Mouse (Mus musculus) stomach, embryonic 16.5 days (tissue): ENCODE measurements at regions not wholly inside any gene's neighbourhood (a gene's known extent, or its start where the extent isn't known, plus 50 kb on each side); places are given as distances from the start of the nearest gene placed in this dataset.
A peak's percentile ranks its signal among the peaks of the same experiment; 100 is the strongest.

Experiments used
- ATAC-seq: fragments of 200-750 bp; cut with Nextera tagmentation; 2 replicates; pipeline ENCODE4 v1.8.0; 2017; ENCODE audit warnings: moderate number of reproducible peaks, moderate TSS enrichment; ENCODE audit not compliant: insufficient read depth, low FRiP score
- H3K27ac ChIP-seq: fragments of 300-500 bp; sonication (generic); 2 replicates; pipeline ENCODE4 v1.5.1; 2014; ENCODE audit warnings: low read length
- H3K27me3 ChIP-seq: fragments of 300-500 bp; sonication (generic); 2 replicates; pipeline ENCODE4 v1.6.1; 2014; ENCODE audit warnings: low read length, control low read depth, mixed read lengths; ENCODE audit not compliant: control insufficient read depth, insufficient read depth
- H3K36me3 ChIP-seq: fragments of 300-500 bp; sonication (generic); 2 replicates; pipeline ENCODE4 v1.6.1; 2014; ENCODE audit warnings: low read length; ENCODE audit not compliant: control insufficient read depth, insufficient read depth
- H3K4me1 ChIP-seq: fragments of 300-500 bp; sonication (generic); 2 replicates; pipeline ENCODE4 v1.6.1; 2014; ENCODE audit warnings: low read length, control low read depth, mixed read lengths; ENCODE audit not compliant: control insufficient read depth, insufficient read depth
- H3K4me2 ChIP-seq: fragments of 300-500 bp; sonication (generic); 2 replicates; pipeline ENCODE4 v1.6.1; 2014; ENCODE audit warnings: low read depth, low read length, mixed read lengths
- H3K4me3 ChIP-seq: fragments of 300-500 bp; sonication (generic); replicated peaks from 2 replicates; pipeline ENCODE4 v1.5.1; 2014; ENCODE audit warnings: mild to moderate bottlenecking, low read length
- H3K9ac ChIP-seq: fragments of 300-500 bp; sonication (generic); 2 replicates; pipeline ENCODE4 v1.6.1; 2014; ENCODE audit warnings: low read length
- H3K9me3 ChIP-seq: fragments of 300-500 bp; sonication (generic); replicated peaks from 2 replicates; pipeline ENCODE4 v1.6.1; 2016; ENCODE audit warnings: low read length, control low read depth; ENCODE audit not compliant: control insufficient read depth
- WGBS: fragments of 180-500 bp; shearing (Covaris S2); extraction: QIAGEN DNeasy Blood & Tissue Kit; methylation state at CpG from one replicate; pipeline ENCODE4 v1.1.7; 2014; 5-methylcytosine and 5-hydroxymethylcytosine counted together

DNA sequence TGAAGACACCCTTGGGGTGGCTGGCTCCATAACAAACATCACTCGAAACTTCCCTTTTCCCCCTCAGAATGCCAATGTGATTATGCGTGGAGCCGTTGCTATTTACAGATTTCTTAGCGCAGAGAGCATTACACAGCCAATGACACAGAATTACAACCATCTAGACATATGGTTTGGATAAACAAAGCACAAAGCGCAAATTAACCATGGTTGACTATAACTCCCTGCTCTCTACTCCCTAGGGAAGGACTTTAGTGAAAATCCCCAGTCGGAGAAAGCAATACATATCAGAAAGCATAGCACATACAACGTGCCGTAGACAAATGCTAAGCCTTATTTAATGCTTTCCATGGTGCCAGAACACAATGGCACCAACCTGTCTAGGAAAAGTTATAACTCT is 131.8 kb downstream of the Tshz3 start:
- no peak for ATAC-seq
- Histone ChIP-seq H3K36me3 (no peaks in the 10 kb centered on the region), H3K4me3 (no peak overlapping the region), H3K9me3 (no peaks in the 10 kb centered on the region), H3K4me2 (no peak overlapping the region), H3K9ac (no peak overlapping the region), H3K27ac (no peak overlapping the region), H3K27me3 (no peaks in the 10 kb centered on the region), H3K4me1 (no peaks in the 10 kb centered on the region)
- WGBS: 71% methylated on average over 8 of the region's 8 CpGs

DNA sequence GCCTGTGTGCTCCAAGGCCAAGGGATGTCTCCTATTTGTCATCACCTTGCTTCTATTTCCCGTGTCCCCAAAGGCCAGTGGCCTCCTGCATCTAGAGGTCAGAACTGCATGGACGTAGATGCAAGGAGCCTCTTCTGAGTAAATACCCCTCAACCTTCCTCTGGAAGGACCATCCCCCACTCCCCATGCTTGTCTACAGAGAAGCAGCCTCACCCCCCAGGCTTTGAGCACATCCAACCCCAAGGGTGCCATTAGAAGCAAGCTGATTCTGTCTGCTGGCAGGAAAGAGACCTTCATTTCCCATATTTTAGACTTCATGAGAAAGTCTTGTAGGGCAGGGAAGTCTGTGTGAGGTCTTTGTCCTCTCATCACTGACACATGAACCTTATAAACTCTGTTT is 132.2 kb downstream of the Tshz3 start:
- Histone ChIP-seq H3K27me3 (no peaks in the 10 kb centered on the region), H3K4me2 (no peak overlapping the region), H3K27ac (no peak overlapping the region), H3K4me1 (no peaks in the 10 kb centered on the region), H3K36me3 (no peaks in the 10 kb centered on the region), H3K9me3 (no peaks in the 10 kb centered on the region), H3K9ac (no peak overlapping the region), H3K4me3 (no peak overlapping the region)
- 74% methylated on average over 2 of the region's 2 CpGs for WGBS
- no peak for ATAC-seq

DNA sequence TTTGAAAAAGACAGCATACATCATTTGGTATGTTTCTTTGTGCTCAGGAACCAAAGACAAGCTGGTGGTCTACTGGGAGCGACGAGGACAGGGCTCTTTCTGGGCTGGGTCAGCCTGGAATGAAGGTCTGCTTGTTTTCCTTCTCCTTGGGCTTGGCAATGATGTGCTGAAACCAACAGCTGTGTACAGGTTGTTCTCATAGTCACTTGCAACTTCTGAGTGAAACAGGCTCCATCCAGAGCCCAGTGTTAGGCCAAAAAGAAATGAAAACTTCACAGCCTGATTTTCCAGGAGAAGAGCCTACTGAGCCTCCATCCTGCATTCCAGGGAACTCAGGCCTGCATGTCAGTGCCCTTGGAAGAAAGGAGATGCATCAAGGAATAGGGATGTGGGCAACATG is 150.4 kb downstream of the Tshz3 start:
- no peak overlapping the region for H3K27ac ChIP-seq
- H3K27me3 ChIP-seq: no peaks in the 10 kb centered on the region
- ATAC-seq: no peak
- no peaks in the 10 kb centered on the region for H3K9me3 ChIP-seq
- 59% methylated on average over 2 of the region's 2 CpGs for whole genome bisulfite sequencing
- no peaks in the 10 kb centered on the region for H3K4me1 ChIP-seq
- no peak overlapping the region for H3K9ac ChIP-seq
- H3K36me3 ChIP-seq: no peaks in the 10 kb centered on the region
- H3K4me2 ChIP-seq: no peak overlapping the region
- H3K4me3 ChIP-seq: no peak overlapping the region

DNA sequence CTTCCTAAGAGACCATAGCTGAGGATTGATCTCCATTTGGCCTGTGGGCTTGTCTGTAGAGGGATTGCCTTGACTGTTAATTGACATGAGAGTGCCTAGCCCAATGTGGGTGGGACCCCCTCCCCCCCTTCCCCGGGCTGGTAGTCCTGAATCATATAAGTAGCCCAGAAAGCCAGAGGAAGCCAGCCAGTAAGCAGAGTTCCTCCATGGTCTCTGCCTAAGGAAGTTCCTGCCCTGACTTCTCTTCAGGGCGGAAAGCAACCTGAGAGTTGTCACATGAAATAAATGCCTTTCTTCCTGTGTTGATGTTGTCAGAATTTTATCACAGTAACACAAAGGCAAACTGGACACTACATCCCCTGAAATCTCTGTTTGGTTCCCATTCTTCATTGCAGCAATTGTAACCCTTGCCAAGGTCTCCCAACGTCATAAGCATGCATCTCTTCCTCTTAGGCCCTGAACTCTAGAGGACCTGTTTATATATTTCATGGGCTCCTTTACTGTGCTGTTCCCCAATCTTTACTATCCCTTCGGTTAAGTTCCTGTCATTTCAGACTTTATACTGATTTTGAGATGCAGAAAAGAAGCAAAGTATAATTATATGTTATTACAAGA is 153.5 kb downstream of the Tshz3 start:
- Histone ChIP-seq H3K36me3 (no peaks in the 10 kb centered on the region), H3K4me2 (no peak overlapping the region), H3K27ac (no peak overlapping the region), H3K27me3 (no peaks in the 10 kb centered on the region), H3K4me1 (no peaks in the 10 kb centered on the region), H3K9me3 (no peaks in the 10 kb centered on the region), H3K9ac (no peak overlapping the region), H3K4me3 (no peak overlapping the region)
- 74% methylated on average over 4 of the region's 4 CpGs for WGBS
- ATAC-seq: no peak

DNA sequence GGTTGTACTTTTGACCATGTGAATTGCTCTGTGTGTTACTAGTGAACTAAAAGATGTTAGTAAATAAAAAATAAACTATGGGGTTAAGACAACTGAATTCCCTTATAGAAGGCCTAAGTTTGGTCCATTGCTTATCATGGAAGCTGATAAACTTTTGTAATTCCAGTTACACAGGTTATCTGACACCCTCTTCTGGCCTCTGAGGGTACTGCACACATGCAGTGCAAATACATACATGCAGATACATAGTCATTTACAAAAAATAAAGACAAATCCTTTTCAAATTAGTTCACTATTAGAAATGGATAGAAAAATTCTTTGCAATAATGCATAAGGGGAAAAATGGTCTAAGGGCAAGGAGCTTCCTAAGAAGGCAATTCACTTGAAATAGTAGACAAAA is 156.4 kb downstream of the Tshz3 start:
- Histone ChIP-seq H3K4me1 (no peaks in the 10 kb centered on the region), H3K9ac (no peak overlapping the region), H3K27me3 (no peaks in the 10 kb centered on the region), H3K36me3 (no peaks in the 10 kb centered on the region), H3K4me3 (no peak overlapping the region), H3K4me2 (no peak overlapping the region), H3K27ac (no peak overlapping the region), H3K9me3 (no peaks in the 10 kb centered on the region)
- ATAC-seq: no peak

DNA sequence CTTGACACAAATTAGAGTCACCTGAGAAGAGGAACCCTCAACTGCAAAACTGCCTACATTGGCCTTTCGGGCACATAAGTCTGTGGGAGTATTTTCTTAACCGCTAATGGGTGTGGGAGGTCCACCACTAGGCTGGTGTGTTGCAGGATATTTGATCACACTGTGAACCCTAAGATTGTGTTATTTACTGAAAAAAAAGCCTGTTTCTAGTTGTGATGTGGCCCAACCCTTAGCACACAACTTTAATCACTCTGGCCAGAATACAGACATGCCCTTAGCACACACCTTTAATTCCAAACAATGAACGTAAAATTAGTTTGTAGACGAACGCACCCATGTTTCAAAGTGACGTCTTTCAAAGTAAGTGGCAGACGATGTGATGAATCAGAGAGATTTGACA is 161.5 kb downstream of the Tshz3 start:
- peak; percentile 80; the same call in 1 of the 2 replicates for ATAC-seq

DNA sequence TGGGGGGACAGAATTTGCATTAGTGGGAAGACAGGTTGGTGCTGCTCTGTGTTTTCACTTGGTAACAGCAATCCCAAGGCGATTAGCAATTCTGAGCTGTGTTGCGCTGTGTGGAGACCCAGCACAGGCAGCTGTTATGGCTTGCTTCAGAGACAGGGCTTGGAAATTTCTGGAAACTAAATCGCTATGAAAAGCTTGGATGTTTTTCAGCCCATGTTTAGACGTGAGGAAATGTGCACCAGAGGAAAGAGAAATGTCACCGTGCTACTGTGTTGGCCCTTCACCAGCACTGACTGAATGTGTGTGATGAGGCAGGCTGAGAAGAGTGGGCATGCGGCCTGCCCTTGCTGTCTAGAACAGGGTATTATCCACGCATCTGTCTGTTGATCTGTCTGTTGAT is 164.6 kb downstream of the Tshz3 start:
- ATAC-seq: no peak
- no peaks in the 10 kb centered on the region for H3K4me1 ChIP-seq
- H3K9ac ChIP-seq: no peak overlapping the region
- no peaks in the 10 kb centered on the region for H3K9me3 ChIP-seq
- no peaks in the 10 kb centered on the region for H3K36me3 ChIP-seq
- no peak overlapping the region for H3K4me2 ChIP-seq
- 82% methylated on average over 7 of the region's 7 CpGs for WGBS
- H3K27me3 ChIP-seq: no peaks in the 10 kb centered on the region; the same call in 1 of the 2 replicates
- no peak overlapping the region for H3K4me3 ChIP-seq
- no peak overlapping the region for H3K27ac ChIP-seq

More for the DNA sequence above, 161.5 kb downstream of the Tshz3 start:
- Histone ChIP-seq H3K9ac (no peak overlapping the region), H3K27ac (no peak overlapping the region), H3K27me3 (no peaks in the 10 kb centered on the region; the same call in 1 of the 2 replicates), H3K9me3 (no peaks in the 10 kb centered on the region), H3K36me3 (no peaks in the 10 kb centered on the region), H3K4me1 (no peaks in the 10 kb centered on the region), H3K4me3 (no peak overlapping the region), H3K4me2 (no peak overlapping the region)
- 61% methylated on average over 7 of the region's 7 CpGs for WGBS

DNA sequence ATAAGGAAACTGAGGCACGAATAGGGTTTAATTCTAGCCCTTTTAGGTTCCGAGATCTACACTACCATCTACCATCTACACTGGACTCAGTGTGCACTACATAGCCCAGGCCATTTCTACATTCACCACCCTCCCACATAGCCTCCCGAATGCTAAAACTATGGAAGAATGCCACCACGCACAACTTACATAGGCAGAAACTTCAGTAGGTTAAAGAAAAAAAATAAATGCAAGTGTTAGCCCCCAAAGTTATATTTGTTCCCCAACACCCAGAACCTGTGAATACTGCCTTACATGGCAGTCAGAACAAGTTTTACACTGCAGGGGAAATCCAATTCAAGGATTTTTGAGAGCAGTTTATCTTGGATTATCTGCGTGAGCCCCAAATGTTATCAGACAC is 165.8 kb downstream of the Tshz3 start:
- Histone ChIP-seq H3K36me3 (no peaks in the 10 kb centered on the region), H3K4me2 (no peak overlapping the region), H3K9ac (no peak overlapping the region), H3K27ac (no peak overlapping the region), H3K4me1 (no peaks in the 10 kb centered on the region), H3K4me3 (no peak overlapping the region), H3K27me3 (no peaks in the 10 kb centered on the region; the same call in 1 of the 2 replicates), H3K9me3 (no peaks in the 10 kb centered on the region)
- ATAC-seq: no peak
- WGBS: 87% methylated on average over 5 of the region's 5 CpGs

DNA sequence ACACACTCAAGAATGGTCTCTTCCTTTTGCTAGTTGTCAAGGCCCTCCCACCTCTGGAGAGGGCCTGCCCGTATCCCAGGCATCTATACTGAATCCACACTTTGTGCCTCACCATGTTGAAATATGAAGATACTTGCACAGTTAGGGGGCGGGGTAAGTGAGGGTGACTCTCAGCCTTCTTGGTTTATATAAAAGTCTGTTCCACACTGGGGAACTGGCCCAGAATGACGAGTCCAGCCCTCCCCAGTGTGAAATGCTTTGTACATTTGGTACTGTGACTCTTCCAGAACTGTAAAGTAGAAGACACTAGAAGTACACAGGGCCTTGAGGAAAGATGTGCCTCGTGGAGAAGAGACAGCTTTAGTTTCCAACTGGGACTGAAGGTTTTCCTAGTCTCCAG is 166.8 kb downstream of the Tshz3 start:
- no peak overlapping the region for H3K4me3 ChIP-seq
- 72% methylated on average over 4 of the region's 4 CpGs for WGBS
- no peak overlapping the region for H3K27ac ChIP-seq
- H3K9ac ChIP-seq: no peak overlapping the region
- H3K4me1 ChIP-seq: no peaks in the 10 kb centered on the region
- ATAC-seq: no peak
- H3K36me3 ChIP-seq: no peaks in the 10 kb centered on the region
- H3K9me3 ChIP-seq: no peaks in the 10 kb centered on the region
- H3K4me2 ChIP-seq: no peak overlapping the region
- no peaks in the 10 kb centered on the region; the same call in 1 of the 2 replicates for H3K27me3 ChIP-seq

DNA sequence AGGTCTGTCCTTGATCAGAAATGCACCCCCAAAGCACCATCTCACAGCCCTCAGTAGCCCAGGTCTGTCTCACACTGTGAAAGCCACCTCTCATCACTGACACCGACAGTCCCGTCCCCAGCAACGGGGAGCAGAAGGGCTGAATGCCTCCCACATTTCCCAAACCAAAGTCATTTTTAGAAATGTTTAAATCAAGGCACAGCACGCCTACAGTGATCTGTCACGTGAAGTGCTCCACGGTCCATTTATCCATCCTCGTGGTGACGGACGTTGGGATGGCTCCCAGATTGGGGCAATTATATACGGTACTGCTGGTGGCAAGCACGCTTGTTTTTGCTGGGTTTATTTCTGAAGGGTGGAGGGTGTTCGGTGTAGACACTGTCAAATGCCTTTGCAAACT is 168.7 kb downstream of the Tshz3 start:
- Histone ChIP-seq H3K9me3 (no peaks in the 10 kb centered on the region), H3K4me3 (no peak overlapping the region), H3K4me1 (no peaks in the 10 kb centered on the region), H3K9ac (no peak overlapping the region), H3K27me3 (no peaks in the 10 kb centered on the region; the same call in 1 of the 2 replicates), H3K27ac (no peak overlapping the region), H3K36me3 (no peaks in the 10 kb centered on the region), H3K4me2 (no peak overlapping the region)
- no peak for ATAC-seq
- 69% methylated on average over 12 of the region's 12 CpGs for WGBS
